Mouse (Mus musculus) midbrain, embryonic 12.5 days (tissue): ENCODE data around the gene Usp15. TPM values are rescaled to one million over a fixed set of nuclear protein-coding genes. Genes with fewer than 3 reads are reported as not detected.

ENCODE experiments used
- ATAC-seq: fragments of 200-750 bp; cut with Nextera tagmentation; 2 replicates; pipeline ENCODE4 v1.8.0; 2017; ENCODE audit warnings: low read depth, moderate TSS enrichment, moderate library complexity; ENCODE audit not compliant: low FRiP score
- H3K27ac ChIP-seq: fragments of 300-500 bp; sonication (generic); replicated peaks from 2 replicates; pipeline ENCODE4 v1.5.1; 2016; ENCODE audit warnings: mild to moderate bottlenecking
- H3K27me3 ChIP-seq: fragments of 300-500 bp; sonication (generic); 2 replicates; pipeline ENCODE4 v1.6.1; 2016; ENCODE audit warnings: mild to moderate bottlenecking
- H3K36me3 ChIP-seq: fragments of 300-500 bp; sonication (generic); 2 replicates; pipeline ENCODE4 v1.6.1; 2016
- H3K4me1 ChIP-seq: fragments of 300-500 bp; sonication (generic); 2 replicates; pipeline ENCODE4 v1.6.1; 2016
- H3K4me2 ChIP-seq: fragments of 300-500 bp; sonication (generic); replicated peaks from 2 replicates; pipeline ENCODE4 v1.6.1; 2016; ENCODE audit warnings: mild to moderate bottlenecking, moderate library complexity
- H3K4me3 ChIP-seq: fragments of 300-500 bp; sonication (generic); 2 replicates; pipeline ENCODE4 v1.5.1; 2016; ENCODE audit warnings: mild to moderate bottlenecking
- H3K9ac ChIP-seq: fragments of 300-500 bp; sonication (generic); replicated peaks from 2 replicates; pipeline ENCODE4 v1.6.1; 2016; ENCODE audit warnings: mild to moderate bottlenecking, moderate library complexity
- H3K9me3 ChIP-seq: fragments of 300-500 bp; sonication (generic); 2 replicates; pipeline ENCODE4 v1.6.1; 2016; ENCODE audit warnings: mild to moderate bottlenecking
- WGBS: fragments of 180-500 bp; shearing (Covaris S2); methylation state at CpG from one replicate; pipeline ENCODE4 v1.1.7; 2016; 5-methylcytosine and 5-hydroxymethylcytosine counted together
- polyA plus RNA-seq: library from polyadenylated mRNA; unstranded; fragments of >200 nt; fragmentation: Nextera tagmentation; extraction: Ambion mirVana; gene quantifications from 2 replicates; pipeline ENCODE4 v1.2.1, GENCODE M21; 2016

Usp15 gene
- polyA plus RNA-seq, 1 experiment from 2014 or later = 69.7 TPM

DNA sequence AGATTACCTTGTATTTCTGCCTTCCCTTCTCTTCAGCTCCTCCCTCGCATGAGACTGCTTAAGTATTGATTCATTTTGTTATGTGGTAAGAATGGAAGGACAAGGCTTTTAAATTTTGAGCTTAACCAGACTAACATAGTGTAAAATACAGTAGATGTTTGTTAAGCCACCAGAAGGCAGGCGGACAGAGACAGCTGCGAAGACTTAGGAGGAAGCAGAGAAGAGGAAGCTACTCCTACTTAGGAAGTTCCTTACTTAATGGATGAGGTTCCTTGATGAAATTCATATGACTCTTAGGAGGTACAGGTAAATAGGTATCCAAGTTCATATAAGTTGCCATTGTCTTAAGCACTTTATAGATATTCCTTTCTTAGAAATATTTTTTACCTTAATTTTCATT is 104.2 kb downstream of the Usp15 start:
- WGBS = 83% methylated on average over 3 of the region's 3 CpGs
- H3K9me3 ChIP-seq = no peaks in the 10 kb centered on the region
- H3K36me3 ChIP-seq = no peaks in the 10 kb centered on the region
- H3K27me3 ChIP-seq = no peaks in the 10 kb centered on the region
- ATAC-seq = no peak
- H3K4me3 ChIP-seq = no peak overlapping the region
- H3K4me1 ChIP-seq = no peaks in the 10 kb centered on the region
- H3K9ac ChIP-seq = no peak overlapping the region
- H3K27ac ChIP-seq = no peak overlapping the region
- H3K4me2 ChIP-seq = no peak overlapping the region

- Histone ChIP-seq H3K36me3 (no peaks in the 10 kb centered on the region), H3K4me1 (no peaks in the 10 kb centered on the region), H3K9ac (no peak overlapping the region), H3K4me2 (no peak overlapping the region), H3K27ac (no peak overlapping the region), H3K27me3 (no peaks in the 10 kb centered on the region), H3K4me3 (no peak overlapping the region), H3K9me3 (no peaks in the 10 kb centered on the region)
- peak; percentile 66 for ATAC-seq
- WGBS = 32% methylated on average over 5 of the region's 5 CpGs
These were observed 105.1 kb downstream of the Usp15 start for GRCm38 (mm10) chr10:123091737-123092136.

GRCm38 (mm10) chr10:123089425-123089930 is 107.3 kb downstream of the Usp15 start:
- H3K9ac ChIP-seq = no peak overlapping the region
- H3K27me3 ChIP-seq = no peaks in the 10 kb centered on the region
- H3K4me3 ChIP-seq = no peak overlapping the region
- no peak for ATAC-seq
- H3K9me3 ChIP-seq = no peaks in the 10 kb centered on the region
- WGBS = 83% methylated on average over 12 of the region's 12 CpGs
- H3K27ac ChIP-seq = no peak overlapping the region
- no peak overlapping the region for H3K4me2 ChIP-seq
- H3K4me1 ChIP-seq = no peaks in the 10 kb centered on the region; the same call in 1 of the 2 replicates
- no peaks in the 10 kb centered on the region for H3K36me3 ChIP-seq

- 71% methylated on average over 2 of the region's 2 CpGs for WGBS
- Histone ChIP-seq H3K27ac (no peak overlapping the region), H3K36me3 (no peaks in the 10 kb centered on the region), H3K27me3 (no peaks in the 10 kb centered on the region), H3K4me3 (no peak overlapping the region), H3K4me2 (no peak overlapping the region), H3K9ac (no peak overlapping the region), H3K9me3 (no peaks in the 10 kb centered on the region), H3K4me1 (no peaks in the 10 kb centered on the region; the same call in 1 of the 2 replicates)
- no peak for ATAC-seq
These were observed 109.9 kb downstream of the Usp15 start for GRCm38 (mm10) chr10:123086847-123087246.

DNA sequence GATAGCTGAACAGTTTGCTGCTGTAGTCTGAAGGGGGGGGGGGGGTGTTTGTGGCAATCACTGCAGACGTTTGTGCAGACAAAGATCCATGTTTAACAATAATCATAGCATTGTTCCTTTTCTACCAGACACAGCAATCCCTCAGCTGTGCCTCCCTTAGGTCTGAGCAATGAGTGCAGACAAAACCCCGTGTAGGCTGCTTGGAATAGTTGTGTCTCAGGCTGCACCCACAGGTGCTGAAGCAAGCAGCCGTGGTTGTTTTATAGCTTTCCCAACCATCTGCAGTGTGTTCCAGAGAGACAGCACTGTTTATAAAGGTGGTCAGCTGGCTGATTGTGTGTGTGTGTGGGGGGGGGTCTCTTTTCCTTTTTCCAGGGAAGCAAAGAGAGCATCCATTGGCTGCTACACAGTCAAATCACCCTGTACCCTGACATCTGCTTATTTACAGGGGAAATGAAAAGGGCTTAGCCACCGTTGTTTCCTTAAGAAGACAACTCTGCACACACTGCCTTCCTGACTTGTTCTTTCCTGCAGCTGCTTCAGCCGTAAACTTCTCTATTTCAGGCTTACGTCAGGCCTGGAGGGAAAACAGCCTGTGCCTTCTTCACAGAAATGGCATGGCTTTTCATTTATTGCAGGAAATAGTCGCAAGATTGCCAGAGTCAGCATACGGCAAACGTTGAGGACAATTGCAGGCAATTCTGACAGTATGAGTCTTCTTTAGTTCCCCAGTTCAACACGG is 111.7 kb downstream of the Usp15 start:
- H3K27ac ChIP-seq = no peak overlapping the region
- no peak overlapping the region for H3K4me3 ChIP-seq
- H3K9me3 ChIP-seq = no peaks in the 10 kb centered on the region
- no peak overlapping the region for H3K4me2 ChIP-seq
- 74% methylated on average over 10 of the region's 10 CpGs for WGBS
- no peak overlapping the region for H3K9ac ChIP-seq
- H3K36me3 ChIP-seq = no peaks in the 10 kb centered on the region
- no peaks in the 10 kb centered on the region for H3K27me3 ChIP-seq
- ATAC-seq = no peak
- no peaks in the 10 kb centered on the region; the same call in 1 of the 2 replicates for H3K4me1 ChIP-seq

DNA sequence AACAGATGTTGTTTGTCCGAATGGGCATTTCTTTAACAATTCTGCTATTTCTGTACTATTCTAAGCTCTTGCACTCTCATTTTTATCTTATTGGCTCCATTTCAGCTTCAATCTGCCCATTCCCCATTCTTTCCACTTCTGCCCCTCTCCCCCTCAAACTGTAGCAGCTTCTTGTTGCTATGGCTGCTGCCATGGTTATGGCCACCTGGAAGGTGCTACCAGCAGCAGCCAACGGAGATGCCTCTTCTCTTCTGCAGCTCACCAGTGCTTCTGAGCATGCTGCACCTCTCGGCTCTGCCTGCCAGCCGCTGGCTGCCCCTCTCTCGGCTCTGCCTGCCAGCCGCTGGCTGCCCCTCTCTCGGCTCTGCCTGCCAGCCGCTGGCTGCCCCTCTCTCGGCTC is 112.5 kb downstream of the Usp15 start:
- ATAC-seq = no peak

GRCm38 (mm10) chr10:123076245-123077023 is 120.4 kb downstream of the Usp15 start, which contains the start of gene Mon2:
Gene Mon2, minus strand, starts transcription at chr10:123076505.
- peak within 1 kb of the TSS; percentile 97 for H3K4me3 ChIP-seq
- peak within 1 kb of the TSS; percentile 73 for H3K27ac ChIP-seq
- H3K27me3 ChIP-seq = no peaks in the 10 kb centered on the region
- peaks cover 11% of the 10 kb centered on the region for H3K4me1 ChIP-seq
- peak within 1 kb of the TSS; percentile 68 for H3K4me2 ChIP-seq
- peaks cover 6% of the 10 kb centered on the region; the same call in 1 of the 2 replicates for H3K36me3 ChIP-seq
- under 1% methylated on average over 44 of the region's 58 CpGs for WGBS
- H3K9ac ChIP-seq = peak within 1 kb of the TSS; percentile 84
- ATAC-seq = peak; percentile 100
- no peaks in the 10 kb centered on the region for H3K9me3 ChIP-seq

More for the DNA sequence above, 112.5 kb downstream of the Usp15 start:
- no peaks in the 10 kb centered on the region; the same call in 1 of the 2 replicates for H3K4me1 ChIP-seq
- no peak overlapping the region for H3K4me3 ChIP-seq
- 69% methylated on average over 9 of the region's 9 CpGs for WGBS
- H3K9me3 ChIP-seq = no peaks in the 10 kb centered on the region
- no peak overlapping the region for H3K27ac ChIP-seq
- H3K36me3 ChIP-seq = no peaks in the 10 kb centered on the region
- no peaks in the 10 kb centered on the region for H3K27me3 ChIP-seq
- no peak overlapping the region for H3K9ac ChIP-seq
- H3K4me2 ChIP-seq = no peak overlapping the region

DNA sequence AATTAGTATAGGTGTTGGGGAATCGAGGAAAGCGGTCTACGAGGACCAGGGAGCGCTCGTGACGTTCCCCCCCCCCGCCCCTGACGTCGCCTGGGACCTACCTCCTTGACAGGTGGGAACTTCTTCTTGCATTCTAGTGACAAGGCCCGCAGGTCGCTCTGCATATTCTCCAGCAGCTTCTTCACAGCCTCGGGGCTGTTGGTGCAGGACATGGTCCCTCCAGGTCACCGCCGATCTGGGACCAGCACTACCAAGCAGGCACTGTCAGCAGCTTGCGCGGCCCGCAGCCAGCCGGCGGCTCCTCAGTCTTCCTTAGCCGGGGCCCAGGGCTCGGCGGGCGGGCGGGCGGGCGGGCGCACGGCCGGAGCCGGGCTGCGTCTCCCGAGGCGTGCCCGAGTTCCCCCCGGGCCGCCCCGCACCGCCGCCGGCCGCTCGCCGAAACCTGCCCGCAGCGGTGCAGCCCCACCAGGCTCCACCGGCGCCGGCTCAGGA is 121.0 kb downstream of the Usp15 start:
- peak overlapping the region; percentile 97 for H3K4me3 ChIP-seq
- under 1% methylated on average over 42 of the region's 48 CpGs for WGBS
- H3K4me2 ChIP-seq = peak overlapping the region; percentile 68
- H3K9ac ChIP-seq = peak overlapping the region; percentile 84
- no peaks in the 10 kb centered on the region for H3K9me3 ChIP-seq
- ATAC-seq = peak; percentile 81
- peaks cover 11% of the 10 kb centered on the region for H3K4me1 ChIP-seq
- no peaks in the 10 kb centered on the region for H3K27me3 ChIP-seq
- peaks cover 6% of the 10 kb centered on the region; the same call in 1 of the 2 replicates for H3K36me3 ChIP-seq
- peak overlapping the region; percentile 73 for H3K27ac ChIP-seq

GRCm38 (mm10) chr10:123071997-123072396 is 124.8 kb downstream of the Usp15 start:
- H3K27me3 ChIP-seq = no peaks in the 10 kb centered on the region
- H3K4me1 ChIP-seq = peaks cover 11% of the 10 kb centered on the region
- H3K4me2 ChIP-seq = no peak overlapping the region
- peaks cover 14% of the 10 kb centered on the region for H3K36me3 ChIP-seq
- H3K4me3 ChIP-seq = no peak overlapping the region
- no peak overlapping the region for H3K27ac ChIP-seq
- no peak for ATAC-seq
- 0 out of 2 replicates have a peak, but pooled peaks cover 5% of the 10 kb centered on the region for H3K9me3 ChIP-seq
- H3K9ac ChIP-seq = no peak overlapping the region
- 94% methylated on average over 2 of the region's 2 CpGs for WGBS

DNA sequence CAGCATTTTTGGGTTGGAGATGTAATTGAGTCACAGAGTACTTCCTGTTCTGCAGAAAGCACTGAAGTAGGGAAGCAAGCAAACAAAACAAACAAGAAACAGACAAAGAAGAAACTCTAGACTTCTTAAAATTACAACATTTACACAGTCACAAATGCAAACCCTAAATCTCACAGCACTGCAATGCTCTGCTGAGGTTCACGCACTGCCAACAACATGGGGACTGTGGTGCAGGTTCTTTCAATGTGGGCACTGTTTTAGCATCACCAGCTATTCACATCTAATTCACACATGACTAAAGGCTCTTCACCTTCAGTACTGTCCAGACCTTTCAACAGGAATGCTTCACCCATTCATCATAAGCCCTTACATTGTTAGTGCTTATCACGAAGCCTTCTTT is 133.8 kb downstream of the Usp15 start:
- Histone ChIP-seq H3K4me2 (no peak overlapping the region), H3K9me3 (no peaks in the 10 kb centered on the region), H3K4me1 (no peaks in the 10 kb centered on the region), H3K4me3 (no peak overlapping the region), H3K27me3 (no peaks in the 10 kb centered on the region), H3K36me3 (no peaks in the 10 kb centered on the region), H3K9ac (no peak overlapping the region), H3K27ac (no peak overlapping the region)
- no peak for ATAC-seq
- WGBS = 100% methylated on average over 2 of the region's 2 CpGs

- no peak for ATAC-seq
- Histone ChIP-seq H3K4me1 (no peaks in the 10 kb centered on the region), H3K27me3 (no peaks in the 10 kb centered on the region), H3K9ac (no peak overlapping the region), H3K4me2 (no peak overlapping the region), H3K36me3 (no peaks in the 10 kb centered on the region), H3K4me3 (no peak overlapping the region), H3K9me3 (no peaks in the 10 kb centered on the region), H3K27ac (no peak overlapping the region)
- 92% methylated on average over 6 of the region's 6 CpGs for WGBS
These were observed 136.0 kb downstream of the Usp15 start for GRCm38 (mm10) chr10:123060831-123061230.

DNA sequence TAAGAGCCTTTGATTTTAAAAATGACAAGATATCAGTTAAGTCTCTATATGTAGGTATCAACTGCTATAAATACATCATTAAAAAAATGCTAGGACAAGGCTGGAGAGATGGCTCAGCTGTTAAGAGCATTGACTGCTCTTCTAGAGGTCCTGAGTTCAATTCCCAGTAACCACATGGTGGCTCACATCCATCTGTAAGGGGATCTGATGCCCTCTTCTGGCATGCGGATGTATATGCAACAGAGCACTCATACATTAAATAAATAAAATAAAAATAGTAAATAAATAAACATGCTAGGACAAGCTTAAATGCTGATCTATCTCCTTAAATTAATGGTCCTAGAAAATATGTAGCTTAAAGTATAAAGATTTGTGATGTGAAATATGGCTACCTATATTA is 139.7 kb downstream of the Usp15 start:
- Histone ChIP-seq H3K9ac (no peak overlapping the region), H3K4me3 (no peak overlapping the region), H3K36me3 (no peaks in the 10 kb centered on the region), H3K4me1 (no peaks in the 10 kb centered on the region), H3K4me2 (no peak overlapping the region), H3K9me3 (no peaks in the 10 kb centered on the region), H3K27me3 (no peaks in the 10 kb centered on the region), H3K27ac (no peak overlapping the region)
- WGBS = 89% methylated on average over 1 of the region's 1 CpGs
- ATAC-seq = no peak
